Mouse (Mus musculus): ENCODE data around the gene Mdm1. TPM values are rescaled to one million over a fixed set of nuclear protein-coding genes. Genes with fewer than 3 reads are reported as not detected.

Mdm1 gene
- 10 to 100 TPM; 10.6 to 11.5 TPM for total RNA-seq (2021)
- long read RNA-seq, experiment 1, transcript Mdm1-204 (14 exons, 2,022 nt), result major isoform, 7 of 9 reads
- long read RNA-seq, experiment 1, partial matches to known transcripts, result 0 of 9 reads
- long read RNA-seq, experiment 1, other reads (novel, unspliced or antisense), result 0 of 9 reads
- long read RNA-seq, experiment 2, partial matches to known transcripts, result 1 of 5 reads
- long read RNA-seq, experiment 2, other reads (novel, unspliced or antisense), result 1 of 5 reads

GRCm38 (mm10) chr10:118141018-118141883 lies at the start of gene Mdm1:
Gene Mdm1 (plus strand): TSS chr10:118141811.
- peak; percentile 97 for DNase-seq

GRCm38 (mm10) chr10:118092745-118093144 lies 48.9 kb upstream of the Mdm1 start:
- DNase-seq, result no peak

- DNase-seq, result no peak
Measured at GRCm38 (mm10) chr10:118093728-118094127, 47.9 kb upstream of the Mdm1 start.

- no peak for DNase-seq
Measured at GRCm38 (mm10) chr10:118094853-118095252, 46.8 kb upstream of the Mdm1 start.

GRCm38 (mm10) chr10:118096223-118096622 lies 45.4 kb upstream of the Mdm1 start:
- DNase-seq, result no peak

GRCm38 (mm10) chr10:118097898-118098297 lies 43.7 kb upstream of the Mdm1 start:
- DNase-seq, result no peak

- no peak for DNase-seq
Measured at GRCm38 (mm10) chr10:118100570-118100969, 41.0 kb upstream of the Mdm1 start.

GRCm38 (mm10) chr10:118101056-118101455 lies 40.6 kb upstream of the Mdm1 start:
- DNase-seq, result no peak

- DNase-seq, result peak; percentile 88
Measured at GRCm38 (mm10) chr10:118103020-118103666, 38.5 kb upstream of the Mdm1 start.

- DNase-seq, result no peak
Measured at GRCm38 (mm10) chr10:118103906-118104305, 37.7 kb upstream of the Mdm1 start.

- no peak for DNase-seq
Measured at GRCm38 (mm10) chr10:118107031-118107430, 34.6 kb upstream of the Mdm1 start.

GRCm38 (mm10) chr10:118110006-118110920 lies 31.3 kb upstream of the Mdm1 start:
- DNase-seq, result peak; percentile 26 to 60

GRCm38 (mm10) chr10:118110921-118111301 lies 30.7 kb upstream of the Mdm1 start:
- DNase-seq, result no peak

- DNase-seq, result no peak
Measured at GRCm38 (mm10) chr10:118111621-118112020, 30.0 kb upstream of the Mdm1 start.

- DNase-seq, result no peak
Measured at GRCm38 (mm10) chr10:118112294-118112893, 29.2 kb upstream of the Mdm1 start.

- DNase-seq, result no peak
Measured at GRCm38 (mm10) chr10:118113256-118113682, 28.3 kb upstream of the Mdm1 start.

- DNase-seq, result no peak
Measured at GRCm38 (mm10) chr10:118114271-118114670, 27.3 kb upstream of the Mdm1 start.

- DNase-seq, result no peak
Measured at GRCm38 (mm10) chr10:118116456-118116855, 25.2 kb upstream of the Mdm1 start.

GRCm38 (mm10) chr10:118121047-118121936 lies 20.3 kb upstream of the Mdm1 start:
- DNase-seq, result no peak

- DNase-seq, result no peak
Measured at GRCm38 (mm10) chr10:118121937-118122285, 19.7 kb upstream of the Mdm1 start.

Measured in adrenal gland, postnatal 36 days (tissue).